Mouse (Mus musculus) testis, adult 2 months (tissue): ENCODE results near the gene Ryr3. TPM values are rescaled to one million over a fixed set of nuclear protein-coding genes. Genes with fewer than 3 reads are reported as not detected.

Source experiments
- H3K27ac ChIP-seq: fragments of 200-500 bp; 2 replicates; pipeline ENCODE4 v1.5.1; 2012; ENCODE audit warnings: low read depth, low read length; ENCODE audit not compliant: control insufficient read depth, insufficient read depth
- H3K27me3 ChIP-seq: fragments of 200-500 bp; 2 replicates; pipeline ENCODE4 v1.6.1; 2012; ENCODE audit warnings: mild to moderate bottlenecking, low read length, moderate library complexity; ENCODE audit not compliant: control insufficient read depth, insufficient read depth
- H3K36me3 ChIP-seq: fragments of 200-500 bp; 2 replicates; pipeline ENCODE4 v1.6.1; 2012; ENCODE audit warnings: mild to moderate bottlenecking, low read length; ENCODE audit not compliant: control insufficient read depth, insufficient read depth
- H3K4me1 ChIP-seq: fragments of 200-500 bp; 2 replicates; pipeline ENCODE4 v1.6.1; 2012; ENCODE audit warnings: low read length; ENCODE audit not compliant: control insufficient read depth, insufficient read depth
- H3K4me3 ChIP-seq: fragments of 200-500 bp; 2 replicates; pipeline ENCODE4 v1.5.1; 2012; ENCODE audit warnings: low read depth, mild to moderate bottlenecking, low read length, moderate library complexity, mixed read lengths; ENCODE audit not compliant: control insufficient read depth
- CTCF ChIP-seq: fragments of 200-500 bp; IDR thresholded peaks from 2 replicates; pipeline ENCODE4 v1.5.1; 2012; ENCODE audit warnings: low read depth, mild to moderate bottlenecking, inconsistent platforms, low read length, moderate library complexity; ENCODE audit not compliant: control insufficient read depth, insufficient read depth, insufficient replicate concordance
- POLR2A ChIP-seq: fragments of 200-500 bp; IDR thresholded peaks from 2 replicates; pipeline ENCODE4 v1.6.1; 2012; ENCODE audit warnings: low read depth, mild to moderate bottlenecking, inconsistent platforms, low read length, moderate library complexity; ENCODE audit not compliant: control insufficient read depth
- polyA plus RNA-seq: library from polyadenylated mRNA; depleted of rRNA; stranded (reverse); fragments of >200 nt; gene quantifications from 2 replicates; pipeline ENCODE4 v1.2.3, GENCODE M21; 2012

Gene Ryr3
- polyA plus RNA-seq, 1 experiment = 2.6 TPM

DNA sequence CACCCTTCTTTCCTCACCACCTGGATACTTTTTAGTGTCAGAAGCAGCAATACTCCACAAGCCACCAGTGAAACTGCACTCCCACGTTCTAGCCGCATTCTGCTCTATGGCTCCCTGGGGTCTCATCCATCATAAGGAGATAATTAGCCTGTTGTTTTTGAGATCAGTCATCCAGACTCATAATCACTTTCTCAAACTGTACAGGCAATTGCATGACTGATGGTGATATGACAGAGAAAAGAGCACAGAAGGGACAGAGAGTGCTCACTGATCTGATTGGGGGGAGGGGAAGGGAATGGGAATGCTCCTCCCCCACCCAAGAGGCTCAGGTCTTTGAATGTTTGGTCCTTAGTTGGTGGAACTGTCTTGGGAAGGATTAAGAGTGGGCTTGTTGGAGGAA is 397.8 kb downstream of the Ryr3 start:
- H3K4me3 ChIP-seq = no peak overlapping the region
- no peaks in the 10 kb centered on the region for H3K27me3 ChIP-seq
- H3K4me1 ChIP-seq = no peaks in the 10 kb centered on the region
- H3K36me3 ChIP-seq = no peaks in the 10 kb centered on the region
- TF ChIP-seq CTCF = no peak
- no peak for TF ChIP-seq POLR2A
- H3K27ac ChIP-seq = no peak overlapping the region

- Histone ChIP-seq H3K36me3 (no peaks in the 10 kb centered on the region), H3K4me1 (no peaks in the 10 kb centered on the region), H3K4me3 (no peak overlapping the region), H3K27ac (no peak overlapping the region), H3K27me3 (no peaks in the 10 kb centered on the region)
- TF ChIP-seq POLR2A (no peak), CTCF (no peak)
Measured at GRCm38 (mm10) chr2:112816976-112817375, 399.9 kb downstream of the Ryr3 start.

- no peaks in the 10 kb centered on the region for H3K36me3 ChIP-seq
- H3K27ac ChIP-seq = no peak overlapping the region
- H3K27me3 ChIP-seq = no peaks in the 10 kb centered on the region
- TF ChIP-seq CTCF (no peak), POLR2A (no peak)
- no peak overlapping the region for H3K4me3 ChIP-seq
- no peaks in the 10 kb centered on the region for H3K4me1 ChIP-seq
Measured at GRCm38 (mm10) chr2:112815960-112816359, 400.9 kb downstream of the Ryr3 start.

GRCm38 (mm10) chr2:112812637-112813402 is 404.1 kb downstream of the Ryr3 start:
- no peaks in the 10 kb centered on the region for H3K4me1 ChIP-seq
- no peaks in the 10 kb centered on the region for H3K36me3 ChIP-seq
- TF ChIP-seq CTCF (no peak), POLR2A (no peak)
- no peak overlapping the region for H3K4me3 ChIP-seq
- no peaks in the 10 kb centered on the region for H3K27me3 ChIP-seq
- no peak overlapping the region for H3K27ac ChIP-seq

- Histone ChIP-seq H3K4me1 (no peaks in the 10 kb centered on the region), H3K27ac (no peak overlapping the region), H3K4me3 (no peak overlapping the region), H3K27me3 (no peaks in the 10 kb centered on the region), H3K36me3 (no peaks in the 10 kb centered on the region)
- TF ChIP-seq CTCF = no peak
Measured at GRCm38 (mm10) chr2:112806015-112806414, 410.9 kb downstream of the Ryr3 start.

DNA sequence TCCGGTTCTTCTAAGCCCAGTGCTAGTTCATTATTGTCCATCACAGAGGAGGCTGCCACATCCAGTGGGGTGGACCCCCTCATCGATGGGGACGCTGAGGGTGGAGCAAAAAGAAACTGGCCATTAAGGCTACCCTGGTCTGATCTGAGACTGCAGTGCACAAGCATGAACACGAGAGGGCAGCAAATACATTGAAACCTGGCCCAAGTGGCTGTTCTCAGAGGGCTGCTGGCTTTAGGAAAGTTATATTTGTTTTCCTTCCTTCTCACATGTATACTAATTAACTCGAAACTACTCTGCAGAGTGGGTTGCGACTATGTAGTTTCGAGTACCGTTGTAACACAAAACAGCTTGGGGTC is 416.9 kb downstream of the Ryr3 start:
- TF ChIP-seq POLR2A = no peak
- peak; percentile 52; the same call in 1 of the 2 replicates for TF ChIP-seq CTCF
- Histone ChIP-seq H3K4me1 (no peaks in the 10 kb centered on the region), H3K27ac (no peak overlapping the region), H3K27me3 (no peaks in the 10 kb centered on the region), H3K4me3 (no peak overlapping the region), H3K36me3 (no peaks in the 10 kb centered on the region)

GRCm38 (mm10) chr2:112799351-112799994 is 417.4 kb downstream of the Ryr3 start:
- Histone ChIP-seq H3K27me3 (no peaks in the 10 kb centered on the region), H3K4me1 (no peaks in the 10 kb centered on the region), H3K4me3 (no peak overlapping the region), H3K36me3 (no peaks in the 10 kb centered on the region), H3K27ac (no peak overlapping the region)
- TF ChIP-seq POLR2A (no peak), CTCF (no peak)

DNA sequence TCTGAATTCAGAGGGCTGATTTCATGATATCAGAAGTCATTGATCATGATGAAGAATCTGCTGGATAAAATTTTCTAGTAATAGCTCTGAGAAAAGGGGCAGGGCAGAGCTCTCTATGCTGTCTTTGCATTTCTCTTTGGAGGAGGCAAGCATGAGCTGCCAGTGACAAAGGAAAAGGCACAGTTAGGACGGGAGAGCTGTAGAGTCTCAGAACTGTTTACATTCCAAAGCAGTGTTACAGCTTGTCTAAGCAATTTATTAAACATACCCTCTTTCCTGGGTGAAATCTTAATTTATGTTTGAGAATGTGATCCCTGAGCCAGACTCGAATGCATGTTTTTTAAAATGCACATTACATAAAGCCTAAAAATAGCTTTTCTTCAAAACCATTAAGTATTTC is 435.3 kb downstream of the Ryr3 start:
- H3K27me3 ChIP-seq = no peaks in the 10 kb centered on the region
- no peak overlapping the region for H3K4me3 ChIP-seq
- no peak overlapping the region for H3K27ac ChIP-seq
- TF ChIP-seq CTCF = no peak
- no peak for TF ChIP-seq POLR2A
- no peaks in the 10 kb centered on the region for H3K36me3 ChIP-seq
- peaks cover 3% of the 10 kb centered on the region for H3K4me1 ChIP-seq
